Mouse (Mus musculus) liver, embryonic 14.5 days (tissue): ENCODE measurements around the gene Lrig1. TPM values are rescaled to one million over a fixed set of nuclear protein-coding genes. Genes with fewer than 3 reads are reported as not detected.

Source experiments
- ATAC-seq: fragments of 200-750 bp; cut with Nextera tagmentation; 2 replicates; pipeline ENCODE4 v1.8.0; 2017; ENCODE audit warnings: moderate number of reproducible peaks, mild to moderate bottlenecking, moderate library complexity; ENCODE audit not compliant: insufficient read depth
- DNase-seq, 3 experiments: peaks; one replicate each; pipeline ENCODE4 v3.0.0-alpha.2; 2012 to 2013; ENCODE audit warnings: low read depth in 3 of 3, low spot score in 3 of 3
- H3K27ac ChIP-seq: fragments of 300-500 bp; sonication (generic); 2 replicates; pipeline ENCODE4 v1.5.1; 2014; ENCODE audit warnings: moderate library complexity, mild to moderate bottlenecking, control low read depth, inconsistent platforms
- H3K27me3 ChIP-seq: fragments of 300-500 bp; sonication (generic); 2 replicates; pipeline ENCODE4 v1.6.1; 2014; ENCODE audit warnings: mild to moderate bottlenecking, low read length, moderate library complexity; ENCODE audit not compliant: control insufficient read depth, insufficient read depth
- H3K36me3 ChIP-seq: fragments of 300-500 bp; sonication (generic); replicated peaks from 2 replicates; pipeline ENCODE4 v1.6.1; 2014; ENCODE audit warnings: low read depth; ENCODE audit not compliant: control insufficient read depth, insufficient read depth
- H3K4me1 ChIP-seq, 2 experiments: fragments of 200-500 bp in 1 of 2; fragments of 300-500 bp in 1 of 2; sonication (generic) in 1 of 2; replicated peaks; 2 replicates each; pipeline ENCODE4 v1.6.1; 2012 to 2014; ENCODE audit warnings: antibody characterized with exemption in 1 of 2, inconsistent platforms in 1 of 2, low read length in 1 of 2; ENCODE audit not compliant: control insufficient read depth in 2 of 2, insufficient read depth in 2 of 2
- H3K4me2 ChIP-seq: fragments of 300-500 bp; sonication (generic); 2 replicates; pipeline ENCODE4 v1.6.1; 2014; ENCODE audit warnings: low read depth, mild to moderate bottlenecking, control low read depth, moderate library complexity
- H3K4me3 ChIP-seq, 2 experiments: fragments of 200-500 bp in 1 of 2; fragments of 300-500 bp in 1 of 2; sonication (generic) in 1 of 2; 2 replicates each; pipeline ENCODE4 v1.5.1; 2012 to 2014; ENCODE audit warnings: low read depth in 2 of 2, low read length in 2 of 2, mild to moderate bottlenecking in 2 of 2, control low read depth in 1 of 2, inconsistent platforms in 1 of 2, moderate library complexity in 1 of 2; ENCODE audit not compliant: insufficient read depth in 1 of 2
- H3K9ac ChIP-seq: fragments of 300-500 bp; sonication (generic); replicated peaks from 2 replicates; pipeline ENCODE4 v1.6.1; 2014; ENCODE audit warnings: mild to moderate bottlenecking, control low read depth, moderate library complexity
- H3K9me3 ChIP-seq: fragments of 300-500 bp; sonication (generic); 2 replicates; pipeline ENCODE4 v1.6.1; 2016; ENCODE audit warnings: low read length, mixed read lengths; ENCODE audit not compliant: control insufficient read depth
- CTCF ChIP-seq: IDR thresholded peaks from 2 replicates; pipeline ENCODE4 v1.5.1; 2016; ENCODE audit warnings: antibody characterized with exemption, low read depth, control low read depth
- EP300 ChIP-seq: IDR thresholded peaks from 2 replicates; pipeline ENCODE4 v1.6.1; 2016; ENCODE audit warnings: antibody characterized with exemption, low read depth
- WGBS: fragments of 180-500 bp; shearing (Covaris S2); extraction: QIAGEN DNeasy Blood & Tissue Kit; methylation state at CpG from one replicate; pipeline ENCODE4 v1.1.7; 2014; ENCODE audit not compliant: insufficient replicate concordance; 5-methylcytosine and 5-hydroxymethylcytosine counted together
- polyA plus RNA-seq, 2 experiments: library from polyadenylated mRNA; depleted of rRNA in 1 of 2; stranded (reverse) in 1 of 2; unstranded in 1 of 2; fragments of >200 nt; fragmentation: Nextera tagmentation in 1 of 2; extraction: Ambion mirVana in 1 of 2; gene quantifications; 2 replicates each; pipeline versions ENCODE4 v1.2.1 to v1.2.3; 2012 to 2014

The Lrig1 gene
- polyA plus RNA-seq, 2 experiments, result 2.7 to 2.8 TPM

GRCm38 (mm10) chr6:94699173-94699987, 578 bp downstream of the Lrig1 start:
- ATAC-seq, result peak; percentile 40

DNA sequence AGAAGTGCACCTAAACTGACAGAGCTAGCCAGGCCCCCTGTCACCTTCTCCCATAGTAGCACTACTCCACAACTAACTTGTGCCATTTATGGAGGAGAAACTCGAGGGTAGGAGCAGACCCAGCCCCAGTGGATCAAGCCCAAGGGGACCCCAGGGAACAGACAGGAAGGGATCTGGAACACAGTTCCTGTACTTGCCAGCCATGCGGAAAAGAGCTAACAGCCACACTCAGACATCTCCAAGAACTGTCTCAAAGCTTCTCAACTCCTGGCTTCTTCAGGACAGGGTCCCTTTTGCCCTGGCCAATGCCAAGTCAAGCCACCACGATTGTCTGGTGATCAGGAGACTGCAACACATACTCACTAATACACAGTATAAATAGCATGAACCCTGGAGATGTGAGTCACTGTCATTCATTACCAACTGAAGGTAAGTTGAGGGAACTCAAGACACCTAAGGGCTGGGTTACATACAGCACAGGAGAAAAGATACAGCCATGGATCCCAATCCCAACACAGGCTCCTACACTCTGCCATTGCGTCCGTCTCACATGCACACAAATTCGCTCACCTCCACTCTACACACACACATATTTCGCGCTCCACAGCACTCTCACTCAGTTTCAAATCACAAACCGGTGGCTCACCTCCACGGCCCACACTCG, 1.3 kb downstream of the Lrig1 start:
- peaks cover 0 to 18% of the 10 kb centered on the region in 2 experiments; a peak in 3 of 4 replicates for H3K4me1 ChIP-seq
- H3K4me2 ChIP-seq, result peak overlapping the region; percentile 74
- ATAC-seq, result no peak
- no peaks in the 10 kb centered on the region for H3K36me3 ChIP-seq
- 16% methylated on average over 11 of the region's 11 CpGs for WGBS
- TF ChIP-seq EP300, result no peak
- TF ChIP-seq CTCF, result no peak
- DNase-seq, result no peak
- no peak overlapping the region for H3K27ac ChIP-seq
- H3K9me3 ChIP-seq, result no peaks in the 10 kb centered on the region
- H3K4me3 ChIP-seq, result peak overlapping the region; percentile 63 to 66
- no peak overlapping the region for H3K9ac ChIP-seq
- peaks cover 27% of the 10 kb centered on the region for H3K27me3 ChIP-seq

More at GRCm38 (mm10) chr6:94699173-94699987, 578 bp downstream of the Lrig1 start:
- no peak for TF ChIP-seq EP300
- TF ChIP-seq CTCF, result no peak
- Histone ChIP-seq H3K4me2 (peak overlapping the region; percentile 74), H3K9me3 (no peaks in the 10 kb centered on the region), H3K4me1 (peaks cover 0 to 18% of the 10 kb centered on the region in 2 experiments; a peak in 3 of 4 replicates), H3K36me3 (no peaks in the 10 kb centered on the region), H3K9ac (peak overlapping the region; percentile 48), H3K27ac (no peak overlapping the region), H3K27me3 (peaks cover 27% of the 10 kb centered on the region), H3K4me3 (peak overlapping the region; percentile 63 to 66)
- DNase-seq, result no peak
- WGBS, result 1% methylated on average over 79 of the region's 95 CpGs

DNA sequence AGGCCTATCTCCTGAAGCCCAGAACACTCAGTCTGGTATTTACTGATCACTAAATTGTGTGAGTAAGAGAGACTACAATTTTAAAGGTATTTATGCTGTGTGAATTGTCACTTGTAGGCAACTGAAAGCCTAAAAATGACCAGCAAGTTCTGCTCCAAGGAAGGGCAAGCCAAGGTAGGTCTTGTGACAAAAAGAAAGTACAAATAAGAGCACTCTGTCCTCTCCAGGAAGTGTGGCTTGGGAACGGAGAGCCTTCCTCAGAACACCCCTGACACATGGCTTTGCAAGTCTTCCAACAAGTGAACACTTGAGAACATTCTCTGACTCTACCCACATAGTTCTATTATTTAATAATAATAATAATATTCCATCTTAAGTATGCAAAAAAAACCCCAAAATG, 2.5 kb downstream of the Lrig1 start:
- 56% methylated on average over 1 of the region's 1 CpGs for WGBS
- TF ChIP-seq CTCF, result no peak
- peaks cover 0 to 18% of the 10 kb centered on the region in 2 experiments; a peak in 3 of 4 replicates for H3K4me1 ChIP-seq
- H3K36me3 ChIP-seq, result no peaks in the 10 kb centered on the region
- no peak overlapping the region for H3K4me3 ChIP-seq
- DNase-seq (no peak), ATAC-seq (no peak)
- H3K9me3 ChIP-seq, result no peaks in the 10 kb centered on the region
- peaks cover 23% of the 10 kb centered on the region for H3K27me3 ChIP-seq
- no peak overlapping the region for H3K4me2 ChIP-seq
- no peak overlapping the region for H3K27ac ChIP-seq
- no peak overlapping the region for H3K9ac ChIP-seq

- H3K36me3 ChIP-seq, result no peaks in the 10 kb centered on the region
- peaks cover 19% of the 10 kb centered on the region for H3K27me3 ChIP-seq
These were observed 3.5 kb downstream of the Lrig1 start for GRCm38 (mm10) chr6:94696182-94697080.

More at GRCm38 (mm10) chr6:94696182-94697080, 3.5 kb downstream of the Lrig1 start:
- Histone ChIP-seq H3K9ac (no peak overlapping the region), H3K9me3 (no peaks in the 10 kb centered on the region), H3K4me3 (no peak overlapping the region), H3K27ac (no peak overlapping the region), H3K4me2 (peak overlapping the region; percentile 20; the same call in 1 of the 2 replicates), H3K4me1 (peaks cover 0 to 15% of the 10 kb centered on the region in 2 experiments; a peak in 3 of 4 replicates)
- ATAC-seq (no peak), DNase-seq (no peak)
- no peak for TF ChIP-seq EP300
- no peak for TF ChIP-seq CTCF
- 47% methylated on average over 10 of the region's 10 CpGs for WGBS
